Mouse (Mus musculus) cerebellum, adult 2 months (tissue): ENCODE measurements at regions not wholly inside any gene's neighbourhood (a gene's known extent, or its start where the extent isn't known, plus 50 kb on each side); places are given as distances from the start of the nearest gene placed in this dataset.
"Not testable (repeated sequence)": the region's sequence is repeated elsewhere in the genome, so short reads cannot be mapped to it uniquely, and the experiment has no call there.

Experiments used
- DNase-seq, 2 experiments: peaks; one replicate each; pipeline ENCODE4 v3.0.0; 2021
- H3K27ac ChIP-seq: fragments of 200-500 bp; 2 replicates; pipeline ENCODE4 v1.5.1; 2012; ENCODE audit warnings: low read length, control low read depth, inconsistent platforms; ENCODE audit not compliant: insufficient read depth
- H3K27me3 ChIP-seq: fragments of 200-500 bp; 2 replicates; pipeline ENCODE4 v1.6.1; 2012; ENCODE audit warnings: inconsistent platforms, mild to moderate bottlenecking, low read length, moderate library complexity; ENCODE audit not compliant: control insufficient read depth, insufficient read depth
- H3K4me1 ChIP-seq: fragments of 200-500 bp; 2 replicates; pipeline ENCODE4 v1.6.1; 2011; ENCODE audit warnings: low read length; ENCODE audit not compliant: control insufficient read depth, insufficient read depth
- H3K4me3 ChIP-seq: fragments of 200-500 bp; replicated peaks from 2 replicates; pipeline ENCODE3; 2011; ENCODE audit warnings: mild to moderate bottlenecking, low read depth, low read length, control low read depth; ENCODE audit not compliant: insufficient read depth
- CTCF ChIP-seq: fragments of 200-500 bp; IDR thresholded peaks from 2 replicates; pipeline ENCODE4 v1.5.1; 2011; ENCODE audit warnings: low read depth, mild to moderate bottlenecking, control low read depth, low read length, moderate library complexity, borderline replicate concordance; ENCODE audit not compliant: insufficient read depth
- POLR2A ChIP-seq: fragments of 200-500 bp; IDR thresholded peaks from 2 replicates; pipeline ENCODE4 v1.6.1; 2011; ENCODE audit warnings: low read length, control low read depth, borderline replicate concordance; ENCODE audit not compliant: insufficient read depth
- WGBS: fragments of 180-500 bp; shearing (Covaris S2); methylation state at CpG from one replicate; pipeline ENCODE4 v1.1.7; 2018; 5-methylcytosine and 5-hydroxymethylcytosine counted together

GRCm38 (mm10) chr4:45638411-45638810 is 106.1 kb upstream of the Shb start:
- Histone ChIP-seq H3K4me3 (no peak overlapping the region), H3K27me3 (no peaks in the 10 kb centered on the region), H3K4me1 (no peaks in the 10 kb centered on the region), H3K27ac (no peak overlapping the region)
- TF ChIP-seq CTCF (no peak), POLR2A (no peak)
- DNase-seq, result no peak
- 50% methylated on average over 8 of the region's 8 CpGs for WGBS

- DNase-seq, result no peak
- TF ChIP-seq POLR2A (no peak), CTCF (no peak)
- Histone ChIP-seq H3K27me3 (0 out of 2 replicates have a peak, but pooled peaks cover 1% of the 10 kb centered on the region), H3K27ac (no peak overlapping the region), H3K4me1 (no peaks in the 10 kb centered on the region), H3K4me3 (no peak overlapping the region)
- WGBS, result 80% methylated on average over 7 of the region's 7 CpGs
Measured at GRCm38 (mm10) chr4:45631276-45632045, 99.2 kb upstream of the Shb start.

- no peak for DNase-seq
- TF ChIP-seq POLR2A (no peak), CTCF (no peak)
- Histone ChIP-seq H3K27me3 (0 out of 2 replicates have a peak, but pooled peaks cover 1% of the 10 kb centered on the region), H3K27ac (no peak overlapping the region), H3K4me3 (no peak overlapping the region), H3K4me1 (no peaks in the 10 kb centered on the region)
- 86% methylated on average over 7 of the region's 7 CpGs for WGBS
Measured at GRCm38 (mm10) chr4:45625633-45626032, 93.4 kb upstream of the Shb start.

DNA sequence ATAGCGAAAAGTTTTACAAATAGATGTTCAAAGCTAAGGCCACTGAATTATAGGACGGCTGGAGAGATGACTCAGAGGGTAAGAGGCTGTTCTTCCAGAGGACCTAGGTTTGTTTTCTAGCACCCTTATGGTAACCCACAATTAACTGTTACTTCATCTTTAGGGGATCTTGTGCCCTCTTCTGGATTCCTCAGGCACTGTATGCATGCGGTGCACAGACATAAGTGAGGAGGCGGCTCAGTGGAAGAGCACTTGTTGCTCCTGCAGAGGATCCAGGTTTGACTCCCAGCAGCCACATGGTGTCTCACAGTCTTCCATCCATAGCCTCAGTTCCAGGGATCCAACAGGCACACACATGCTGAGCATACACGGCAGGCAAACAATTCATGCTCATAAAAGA is 89.7 kb upstream of the Shb start:
- DNase-seq, result no peak
- Histone ChIP-seq H3K27me3 (no peaks in the 10 kb centered on the region; the same call in 1 of the 2 replicates), H3K4me3 (no peak overlapping the region), H3K4me1 (no peaks in the 10 kb centered on the region), H3K27ac (no peak overlapping the region)
- 93% methylated on average over 5 of the region's 5 CpGs for WGBS
- no peak for TF ChIP-seq CTCF
- no peak for TF ChIP-seq POLR2A

DNA sequence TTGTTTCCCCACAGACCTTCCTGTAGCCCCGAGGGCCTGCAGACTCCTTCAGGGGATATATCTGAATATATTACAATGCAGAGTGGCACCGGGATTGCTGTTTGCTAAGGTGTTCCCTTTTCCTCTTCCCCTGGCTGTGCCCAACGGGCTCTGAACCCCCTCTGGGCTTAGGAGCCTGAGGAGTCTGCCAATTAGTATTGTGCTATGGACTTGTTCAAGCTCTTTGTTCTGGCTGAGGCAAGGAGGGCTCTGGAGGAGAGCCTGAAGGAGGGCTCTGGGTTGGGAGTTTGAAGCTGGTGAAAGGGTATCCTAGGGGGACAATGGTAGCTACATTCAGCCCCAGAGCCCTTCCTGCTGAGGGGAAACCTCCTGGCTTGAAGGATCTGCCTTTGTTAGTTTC is 84.9 kb upstream of the Shb start:
- H3K27ac ChIP-seq, result no peak overlapping the region
- WGBS, result 44% methylated on average over 3 of the region's 3 CpGs
- H3K4me3 ChIP-seq, result no peak overlapping the region
- no peak for DNase-seq
- H3K4me1 ChIP-seq, result no peaks in the 10 kb centered on the region
- no peak for TF ChIP-seq CTCF
- TF ChIP-seq POLR2A, result no peak
- H3K27me3 ChIP-seq, result no peaks in the 10 kb centered on the region; the same call in 1 of the 2 replicates

DNA sequence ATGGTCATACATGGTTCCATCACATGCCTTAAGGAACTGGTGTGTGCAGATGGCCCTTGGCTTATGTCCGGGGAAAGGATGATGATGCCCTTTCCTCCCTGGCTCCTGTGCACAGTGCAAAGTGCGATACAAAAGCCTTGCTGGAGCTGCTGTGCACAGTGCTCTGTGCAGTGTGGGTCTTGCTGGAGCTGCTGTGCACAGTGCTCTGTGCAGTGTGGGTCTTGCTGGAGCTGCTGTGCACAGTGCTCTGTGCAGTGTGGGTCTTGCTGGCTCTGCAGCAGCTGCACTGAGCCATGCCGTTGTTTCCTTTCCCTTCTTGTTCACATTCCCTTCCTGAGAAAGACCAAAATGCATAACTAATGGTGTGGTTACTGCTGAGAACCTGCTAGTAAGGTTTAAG is 81.2 kb upstream of the Shb start:
- DNase-seq, H3K27ac ChIP-seq, H3K4me1 ChIP-seq, H3K27me3 ChIP-seq, H3K4me3 ChIP-seq: not testable (repeated sequence)
- WGBS, result 71% methylated on average over 3 of the region's 3 CpGs

DNA sequence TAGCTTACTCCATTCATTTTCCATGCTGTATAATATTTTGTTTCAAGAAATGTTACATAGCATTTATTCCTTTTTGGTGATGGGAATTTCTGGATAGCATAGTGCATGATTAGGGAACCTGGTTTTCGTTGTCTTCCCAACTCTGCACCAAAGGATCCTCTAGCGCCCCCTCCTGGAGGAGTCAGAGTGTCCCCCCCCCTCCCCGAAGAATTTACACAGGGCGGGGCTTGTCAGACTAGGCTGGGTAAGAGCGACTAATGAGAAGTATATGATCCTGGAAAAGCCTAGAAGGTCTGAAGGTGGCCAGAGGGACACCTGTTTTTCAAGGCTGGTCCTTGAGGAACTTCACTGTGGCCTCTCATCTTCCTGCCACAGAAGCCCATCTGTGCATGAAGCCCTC is 79.9 kb upstream of the Shb start:
- DNase-seq, result no peak
- Histone ChIP-seq H3K4me3 (no peak overlapping the region), H3K27ac (no peak overlapping the region), H3K4me1 (no peaks in the 10 kb centered on the region), H3K27me3 (no peaks in the 10 kb centered on the region; the same call in 1 of the 2 replicates)
- 47% methylated on average over 5 of the region's 5 CpGs for WGBS
- TF ChIP-seq CTCF (no peak), POLR2A (no peak)

GRCm38 (mm10) chr4:45610937-45611336 is 78.7 kb upstream of the Shb start:
- Histone ChIP-seq H3K27me3 (no peaks in the 10 kb centered on the region; the same call in 1 of the 2 replicates), H3K27ac (no peak overlapping the region), H3K4me3 (no peak overlapping the region), H3K4me1 (no peaks in the 10 kb centered on the region)
- no peak for DNase-seq
- TF ChIP-seq CTCF, result no peak
- TF ChIP-seq POLR2A, result no peak
- WGBS, result 83% methylated on average over 5 of the region's 5 CpGs

DNA sequence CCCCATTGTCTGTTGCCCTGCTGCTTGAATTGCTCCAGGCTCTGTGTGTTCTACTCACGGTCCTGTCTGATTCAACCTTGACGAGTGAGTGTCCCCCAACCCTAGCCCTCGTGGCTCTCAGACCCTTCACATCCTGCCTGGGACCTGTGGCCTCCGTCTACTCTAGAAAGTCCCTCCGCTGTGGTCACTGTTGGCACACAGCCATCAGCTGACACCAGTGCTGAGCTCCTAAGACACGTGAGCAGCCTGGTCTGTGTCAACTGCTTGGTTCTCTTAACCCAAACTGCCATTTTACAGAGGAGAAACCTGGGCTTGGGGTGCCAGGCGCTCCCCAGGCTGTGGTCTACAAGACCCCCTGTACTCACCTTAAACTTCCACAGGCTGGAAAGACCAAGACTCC is 74.3 kb upstream of the Shb start:
- Histone ChIP-seq H3K4me1 (no peaks in the 10 kb centered on the region), H3K4me3 (no peak overlapping the region), H3K27ac (no peak overlapping the region), H3K27me3 (no peaks in the 10 kb centered on the region; the same call in 1 of the 2 replicates)
- WGBS, result 56% methylated on average over 7 of the region's 7 CpGs
- DNase-seq, result no peak
- TF ChIP-seq POLR2A, result no peak
- no peak for TF ChIP-seq CTCF
